Mouse (Mus musculus): ENCODE measurements around the gene Tanc1.

The Tanc1 gene

DNA sequence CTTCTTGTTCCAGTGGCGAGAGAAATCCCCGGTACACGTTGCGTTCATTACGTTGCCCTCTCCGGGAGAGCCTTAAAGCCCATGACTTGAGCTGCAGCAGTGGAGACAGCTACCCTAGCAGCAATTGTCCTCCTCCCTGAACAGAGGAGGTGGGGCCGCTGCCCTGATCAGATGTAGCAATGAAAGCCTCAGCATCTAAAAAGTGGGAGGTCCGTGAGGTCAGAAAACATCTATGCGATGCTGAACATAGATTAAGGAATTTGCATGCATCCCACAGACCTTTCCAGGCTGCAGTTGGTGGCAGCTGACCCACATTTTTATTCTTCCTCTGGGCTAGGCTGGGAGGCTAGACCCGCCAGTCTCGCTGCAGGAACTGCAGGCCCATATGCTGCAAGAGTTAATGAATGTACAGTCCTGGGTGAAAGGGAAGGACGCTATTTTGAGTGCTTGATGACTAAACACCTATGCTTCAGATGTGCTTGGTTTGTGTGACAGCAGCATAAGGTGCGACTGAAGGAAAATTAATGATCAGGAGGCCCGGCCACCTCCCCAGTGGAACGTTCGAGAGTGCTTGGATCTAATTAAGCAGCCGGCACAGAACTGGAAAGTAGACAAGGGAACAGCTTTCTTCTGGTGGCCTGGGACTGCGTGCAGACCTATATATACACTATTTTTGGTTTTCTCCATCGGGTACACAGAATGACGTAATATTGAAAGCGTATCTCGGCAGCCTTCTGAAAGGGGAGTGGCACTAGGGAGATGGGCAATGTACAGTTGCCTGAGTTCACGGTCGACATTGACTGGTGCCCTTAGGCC lies 107.0 kb downstream of the Tanc1 start:
- DNase-seq (ENCODE audit: low spot score): no peak

- no peak for DNase-seq (ENCODE audit: low spot score)
Observed at GRCm38 (mm10) chr2:59719831-59720230, 108.0 kb downstream of the Tanc1 start.

DNA sequence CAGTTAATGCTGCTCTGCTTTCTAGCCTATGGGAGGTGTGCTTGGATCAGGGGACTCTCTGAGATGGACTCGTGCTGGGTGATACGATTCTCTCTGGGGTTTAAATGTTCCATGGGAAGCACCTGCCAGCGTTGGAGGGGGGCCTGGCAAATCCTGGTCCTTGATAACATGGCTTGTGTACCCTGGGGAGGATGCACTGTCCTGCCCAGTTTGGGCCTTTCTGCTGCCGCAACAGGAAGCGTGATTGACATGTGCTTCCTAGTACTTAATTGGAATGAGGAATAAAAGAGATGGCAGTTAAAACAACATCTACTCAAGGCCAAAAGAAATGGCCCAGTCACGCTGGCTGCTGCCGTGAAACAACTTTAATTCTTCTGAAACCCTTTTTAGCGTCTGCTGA lies 109.3 kb downstream of the Tanc1 start:
- no peak for DNase-seq (ENCODE audit: low spot score)

DNA sequence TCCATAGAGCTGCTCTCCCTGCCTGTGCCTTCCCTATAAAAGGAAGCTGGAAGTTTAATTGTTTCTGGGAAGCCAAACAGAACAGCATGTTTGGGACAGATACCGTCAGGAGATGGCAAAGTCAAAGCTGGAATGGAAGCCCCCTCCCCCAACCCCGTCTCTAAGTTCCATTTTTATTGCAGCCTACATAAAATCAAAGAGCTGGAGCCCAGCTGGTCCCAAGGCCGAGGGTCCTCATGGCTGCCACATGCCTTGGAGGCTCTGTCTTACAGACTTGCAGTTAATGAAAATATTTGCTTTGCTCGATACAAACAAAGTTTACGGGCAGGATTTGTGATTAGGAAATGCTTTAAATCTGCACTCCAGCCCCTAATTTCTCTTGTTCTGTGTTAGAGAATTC lies 109.9 kb downstream of the Tanc1 start:
- no peak for DNase-seq (ENCODE audit: low spot score)

GRCm38 (mm10) chr2:59723311-59723710 lies 111.5 kb downstream of the Tanc1 start:
- DNase-seq (ENCODE audit: low spot score): no peak

GRCm38 (mm10) chr2:59725518-59726185 lies 113.8 kb downstream of the Tanc1 start:
- no peak for DNase-seq (ENCODE audit: low spot score)

DNA sequence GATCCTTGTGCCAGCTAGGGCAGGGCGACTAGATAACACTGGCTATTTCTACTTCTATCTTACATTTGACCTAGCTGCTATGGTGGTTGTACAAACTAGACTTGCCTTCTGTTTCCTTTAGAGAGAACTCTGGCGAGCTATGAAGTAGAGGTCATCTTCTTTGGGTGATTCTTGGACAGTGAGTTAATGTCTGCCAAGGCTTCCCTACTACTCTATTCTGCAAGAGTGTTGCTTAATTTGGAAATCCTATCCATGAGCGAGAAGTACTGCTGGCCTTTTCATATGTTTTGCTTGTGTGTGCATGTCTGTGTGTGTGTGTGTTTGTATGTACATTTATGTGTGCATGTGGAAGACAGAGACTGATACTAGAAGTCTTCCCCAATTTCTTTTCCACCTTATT lies 120.0 kb downstream of the Tanc1 start:
- DNase-seq (ENCODE audit: low spot score): no peak

- DNase-seq (ENCODE audit: low spot score): no peak
Observed at GRCm38 (mm10) chr2:59733410-59733809, 121.6 kb downstream of the Tanc1 start.

- DNase-seq (ENCODE audit: low spot score): no peak
Observed at GRCm38 (mm10) chr2:59736401-59736898, 124.6 kb downstream of the Tanc1 start.

- no peak for DNase-seq (ENCODE audit: low spot score)
Observed at GRCm38 (mm10) chr2:59737368-59737767, 125.5 kb downstream of the Tanc1 start.

DNA sequence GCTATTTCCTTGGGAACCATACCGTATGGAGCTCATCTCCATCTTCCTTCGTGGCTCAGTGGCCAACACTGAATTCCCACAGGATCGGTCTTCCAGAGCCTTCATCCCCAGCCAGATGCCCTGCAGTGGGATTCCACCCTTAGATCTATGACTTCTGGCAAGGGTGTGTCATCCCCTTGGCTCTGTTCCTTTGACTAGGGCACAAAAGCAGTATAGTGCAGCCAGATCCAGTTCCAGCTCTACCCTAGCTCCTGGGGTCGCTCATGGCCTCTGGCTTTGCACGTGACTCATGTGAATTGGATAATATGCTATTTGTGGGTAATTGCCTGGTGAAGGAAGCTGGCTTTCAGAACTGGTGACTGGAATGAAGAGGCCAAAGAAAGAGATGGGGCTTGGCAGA lies 126.5 kb downstream of the Tanc1 start:
- DNase-seq (ENCODE audit: low spot score): no peak

DNA sequence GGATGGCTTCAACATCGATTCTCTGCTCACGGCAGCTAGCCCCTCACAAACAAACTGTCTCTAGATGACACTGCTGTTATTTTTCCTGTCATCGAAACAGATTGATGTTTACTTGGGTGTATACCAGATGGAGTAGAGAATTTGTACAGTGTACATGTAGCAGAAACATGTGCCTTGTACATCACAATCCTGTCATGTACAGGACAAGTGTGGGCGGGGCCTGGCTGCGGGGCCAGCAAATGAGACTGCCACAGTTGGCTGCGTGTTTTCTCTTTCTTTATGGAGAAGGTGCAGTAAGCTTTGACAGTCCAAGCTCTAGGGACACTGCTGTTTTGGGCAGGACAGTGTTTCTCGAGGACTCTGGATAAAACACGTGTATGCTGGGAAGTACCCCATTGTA lies 127.2 kb downstream of the Tanc1 start:
- DNase-seq (ENCODE audit: low spot score): no peak

GRCm38 (mm10) chr2:59742500-59743116 lies 130.8 kb downstream of the Tanc1 start:
- no peak for DNase-seq (ENCODE audit: low spot score)

DNA sequence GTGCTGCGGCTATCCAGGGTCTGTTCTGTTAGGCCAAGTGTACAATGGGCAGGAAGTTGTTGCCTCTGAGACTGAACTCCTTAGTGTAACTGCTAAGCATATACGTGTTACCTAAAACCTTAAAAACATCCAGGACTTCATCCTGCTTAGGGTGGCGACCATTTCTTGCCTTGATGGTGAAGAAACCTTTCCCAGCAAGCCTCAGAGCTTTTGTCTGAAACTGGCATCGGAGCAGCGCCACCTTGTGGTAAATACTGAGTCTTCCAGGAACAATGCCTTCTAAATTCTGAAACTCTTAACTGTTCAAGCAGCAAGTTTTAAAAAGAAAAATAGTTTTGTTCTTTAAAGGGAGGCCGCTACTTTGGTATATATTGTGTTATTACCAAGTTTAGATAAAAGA lies 133.6 kb downstream of the Tanc1 start:
- peak; percentile 39 for DNase-seq (ENCODE audit: low spot score)

- DNase-seq (ENCODE audit: low spot score): no peak
Observed at GRCm38 (mm10) chr2:59746070-59746469, 134.2 kb downstream of the Tanc1 start.

GRCm38 (mm10) chr2:59747757-59748156 lies 135.9 kb downstream of the Tanc1 start:
- DNase-seq (ENCODE audit: low spot score): no peak

DNA sequence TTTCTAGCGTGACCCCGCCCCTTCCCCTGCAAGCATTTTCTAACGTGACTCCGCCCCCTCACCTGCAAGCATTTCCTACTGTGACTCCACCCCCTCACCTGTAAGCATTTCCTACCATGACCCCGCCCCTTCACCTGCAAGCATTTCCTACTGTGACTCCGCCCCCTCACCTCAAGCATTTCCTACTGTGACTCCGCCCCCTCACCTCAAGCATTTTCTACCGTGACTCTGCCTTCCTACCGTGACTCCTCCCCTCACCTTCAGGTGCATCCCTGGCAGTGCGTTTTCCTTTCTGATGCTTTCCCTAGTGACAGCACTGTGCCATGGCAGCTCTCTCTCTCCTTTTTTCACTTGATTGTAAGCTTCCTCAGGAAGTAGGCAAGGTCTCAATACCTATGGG lies 137.5 kb downstream of the Tanc1 start:
- no peak for DNase-seq (ENCODE audit: low spot score)

DNA sequence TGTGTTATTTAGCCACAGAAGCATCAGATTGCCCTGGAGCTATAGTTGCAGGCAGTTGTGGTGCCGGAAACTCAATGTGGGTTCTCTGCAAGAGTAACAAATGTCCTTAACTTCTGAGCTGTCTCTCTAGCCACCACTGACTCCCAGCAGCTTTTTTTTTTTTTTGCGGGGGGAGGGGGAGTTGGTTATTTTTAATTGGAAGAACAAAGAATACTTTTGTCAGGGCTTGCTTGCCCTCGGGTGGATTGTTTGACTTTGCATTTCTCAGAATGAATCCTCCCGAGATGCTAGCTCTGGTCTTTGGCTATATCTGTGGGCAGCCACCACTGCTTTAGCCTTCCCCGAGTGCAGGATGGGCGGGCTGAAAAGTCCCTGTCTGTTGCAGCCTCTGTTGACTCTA lies 139.3 kb downstream of the Tanc1 start:
- DNase-seq (ENCODE audit: low spot score): no peak

GRCm38 (mm10) chr2:59752148-59752547 lies 140.3 kb downstream of the Tanc1 start:
- no peak for DNase-seq (ENCODE audit: low spot score)

GRCm38 (mm10) chr2:59752766-59753165 lies 140.9 kb downstream of the Tanc1 start:
- no peak for DNase-seq (ENCODE audit: low spot score)

DNA sequence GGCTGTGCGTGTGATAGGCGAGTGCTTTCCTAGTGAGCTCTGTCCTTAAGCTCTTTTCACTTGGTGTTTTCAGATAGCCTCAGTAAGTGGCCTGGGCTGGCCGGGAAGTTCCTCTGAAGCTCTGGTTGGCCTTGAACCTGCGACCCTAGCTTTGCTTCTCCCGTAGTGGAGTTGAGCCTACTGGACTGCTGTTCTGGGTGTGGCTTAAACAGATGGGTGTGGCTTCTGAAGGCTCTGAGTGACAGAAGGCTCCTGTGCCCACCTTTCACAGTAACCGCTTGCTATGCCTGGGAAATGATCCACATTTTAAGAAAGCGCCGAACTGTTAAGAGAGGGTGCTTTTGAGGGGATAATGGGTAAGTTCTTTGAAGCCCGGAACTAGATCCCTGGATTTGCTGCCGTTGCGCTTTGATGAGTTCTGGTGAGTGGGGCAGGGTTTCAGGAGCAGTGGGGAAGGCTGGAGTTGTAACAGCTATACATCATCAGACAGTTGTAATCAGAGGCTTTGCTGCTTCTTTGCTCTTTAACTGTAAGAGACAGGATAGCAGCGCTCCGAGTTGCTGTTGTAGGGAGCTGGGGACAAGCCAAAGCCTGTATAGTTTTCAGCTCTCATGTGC lies 144.4 kb downstream of the Tanc1 start:
- no peak for DNase-seq (ENCODE audit: low spot score)

GRCm38 (mm10) chr2:59757015-59757414 lies 145.2 kb downstream of the Tanc1 start:
- no peak for DNase-seq (ENCODE audit: low spot score)
